Mouse (Mus musculus): ENCODE results near the gene Arf5. TPM values are rescaled to one million over a fixed set of nuclear protein-coding genes. Genes with fewer than 3 reads are reported as not detected.

Gene Arf5
- polyA plus RNA-seq, 1 experiment, result 400 TPM

Other genes starting within 250 kb of the Arf5 start
- 7.2 and 8.5 TPM in 2 replicates for gene Zfp800, start 25.6 kb upstream of the Arf5 start, polyA plus RNA-seq (2012; rRNA removed)
- 0.04 TPM in 1 of 2 replicates, not detected in the other for gene Fscn3, start 4.2 kb downstream of the Arf5 start, polyA plus RNA-seq (2012; rRNA removed)
- 9.0 and 9.4 TPM in 2 replicates for gene Gcc1, start 4.8 kb downstream of the Arf5 start, polyA plus RNA-seq (2012; rRNA removed)
- gene Pax4, start 25.8 kb downstream of the Arf5 start, polyA plus RNA-seq (2012; rRNA removed), result 0.21 TPM in 1 of 2 replicates, not detected in the other
- 67.8 and 69.7 TPM in 2 replicates for gene Snd1, start 51.6 kb downstream of the Arf5 start, polyA plus RNA-seq (2012; rRNA removed)

All from frontal cortex, adult 2 months (tissue).